Mouse (Mus musculus) CD4-positive naive resting alpha-beta T cell, adult 76 days (primary cell): ENCODE results near the gene Plekhb1. TPM values are rescaled to one million over a fixed set of nuclear protein-coding genes. Genes with fewer than 3 reads are reported as not detected.

Experiments
- total RNA-seq: library from RNA; stranded (reverse); gene quantifications from one replicate; pipeline ENCODE4 v1.2.4, GENCODE M21; 2023

Gene Plekhb1
- total RNA-seq: not detected

DNA sequence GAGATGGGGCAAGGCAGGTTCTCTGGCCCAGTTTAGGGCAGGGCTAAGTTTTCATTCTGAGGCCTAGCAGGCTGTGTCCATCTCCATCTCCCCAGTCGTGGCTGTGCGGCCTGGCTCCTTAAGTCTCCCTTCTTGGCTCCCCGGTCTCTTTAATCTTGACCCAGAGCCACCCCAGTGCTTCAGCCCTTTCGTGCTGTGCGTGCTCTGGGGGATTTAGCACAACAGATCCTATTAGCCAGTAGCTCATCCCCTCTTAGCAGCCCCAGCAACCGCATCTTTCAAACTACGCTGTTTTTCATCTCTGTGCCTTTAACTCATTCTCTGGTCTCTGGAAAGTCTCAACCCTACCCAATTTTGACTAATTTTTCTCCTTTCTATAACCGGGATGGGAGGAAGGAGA is at the start of gene Plekhb1:
TSS of gene Plekhb1 (minus strand) at position 184 of the 400 bp plus-strand sequence.

DNA sequence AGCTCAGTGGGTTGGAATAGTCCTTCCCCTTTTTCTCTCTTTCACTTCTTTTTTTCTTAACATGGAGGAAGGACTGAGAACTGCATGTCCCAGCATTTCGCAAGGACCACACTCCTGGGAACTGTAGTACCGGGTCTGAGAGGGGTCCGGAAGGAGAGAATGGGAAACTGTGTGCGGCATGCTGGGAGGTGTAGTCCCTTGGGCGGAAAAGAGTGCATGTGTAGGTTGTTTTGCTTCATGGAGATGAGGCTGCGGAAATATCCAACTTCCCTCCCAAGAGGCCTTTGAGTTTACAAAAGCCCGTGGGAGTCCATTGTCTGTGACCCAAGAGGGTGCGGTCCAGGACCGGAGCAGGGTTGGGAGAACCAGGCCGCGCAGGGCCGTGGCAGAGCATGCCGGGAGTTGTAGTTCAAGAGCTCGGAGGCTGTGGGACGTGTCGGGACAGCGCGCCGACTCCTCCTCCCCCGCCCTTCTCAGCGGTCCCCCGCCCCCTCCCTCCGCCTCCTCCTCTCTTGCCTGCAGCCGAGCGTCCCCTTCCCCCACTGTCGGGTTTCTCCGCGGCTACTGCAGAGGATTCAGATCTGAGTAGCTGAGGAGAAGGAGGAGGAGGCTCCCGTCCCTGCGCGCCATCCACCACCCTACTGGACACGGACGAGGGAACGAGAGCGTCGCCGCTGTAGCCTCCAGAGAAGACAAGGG is 44.1 kb upstream of the Plekhb1 start, which contains the start of gene Fam168a:
TSS of gene Fam168a (plus strand) at position 493 of the 699 bp plus-strand sequence.

DNA sequence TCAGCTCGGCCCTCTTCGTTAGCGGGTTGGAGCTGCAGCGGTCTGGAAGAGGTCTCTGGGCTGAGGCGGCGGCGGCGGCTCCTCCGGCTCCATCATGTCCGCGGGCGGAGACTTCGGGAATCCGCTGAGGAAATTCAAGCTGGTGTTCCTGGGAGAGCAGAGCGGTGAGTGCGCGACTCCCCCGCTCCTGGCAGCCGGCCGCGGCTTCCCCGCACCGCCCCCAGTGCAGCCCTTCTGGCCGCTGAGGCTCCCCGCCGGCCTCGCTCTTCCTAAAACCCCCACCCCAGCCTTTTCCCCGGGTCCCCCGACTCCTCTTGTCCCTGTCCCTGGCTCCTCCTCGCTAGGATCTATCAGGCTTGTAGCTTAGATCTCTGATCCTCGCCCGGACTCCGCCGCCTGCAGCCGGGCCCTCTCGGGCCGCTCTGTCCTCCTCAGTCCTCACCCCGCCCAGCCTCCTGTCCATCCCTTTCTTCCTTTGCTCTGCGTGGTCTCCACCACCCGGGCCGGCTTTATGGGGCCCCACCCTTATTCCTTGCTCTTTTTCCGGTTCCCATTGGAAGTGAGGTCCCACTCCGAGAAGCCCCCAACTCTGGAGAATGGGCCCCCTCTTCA is 54.0 kb downstream of the Plekhb1 start, which contains the start of gene Mrpl48:
TSS of gene Mrpl48 (minus strand) at position 172 of the 612 bp plus-strand sequence.

DNA sequence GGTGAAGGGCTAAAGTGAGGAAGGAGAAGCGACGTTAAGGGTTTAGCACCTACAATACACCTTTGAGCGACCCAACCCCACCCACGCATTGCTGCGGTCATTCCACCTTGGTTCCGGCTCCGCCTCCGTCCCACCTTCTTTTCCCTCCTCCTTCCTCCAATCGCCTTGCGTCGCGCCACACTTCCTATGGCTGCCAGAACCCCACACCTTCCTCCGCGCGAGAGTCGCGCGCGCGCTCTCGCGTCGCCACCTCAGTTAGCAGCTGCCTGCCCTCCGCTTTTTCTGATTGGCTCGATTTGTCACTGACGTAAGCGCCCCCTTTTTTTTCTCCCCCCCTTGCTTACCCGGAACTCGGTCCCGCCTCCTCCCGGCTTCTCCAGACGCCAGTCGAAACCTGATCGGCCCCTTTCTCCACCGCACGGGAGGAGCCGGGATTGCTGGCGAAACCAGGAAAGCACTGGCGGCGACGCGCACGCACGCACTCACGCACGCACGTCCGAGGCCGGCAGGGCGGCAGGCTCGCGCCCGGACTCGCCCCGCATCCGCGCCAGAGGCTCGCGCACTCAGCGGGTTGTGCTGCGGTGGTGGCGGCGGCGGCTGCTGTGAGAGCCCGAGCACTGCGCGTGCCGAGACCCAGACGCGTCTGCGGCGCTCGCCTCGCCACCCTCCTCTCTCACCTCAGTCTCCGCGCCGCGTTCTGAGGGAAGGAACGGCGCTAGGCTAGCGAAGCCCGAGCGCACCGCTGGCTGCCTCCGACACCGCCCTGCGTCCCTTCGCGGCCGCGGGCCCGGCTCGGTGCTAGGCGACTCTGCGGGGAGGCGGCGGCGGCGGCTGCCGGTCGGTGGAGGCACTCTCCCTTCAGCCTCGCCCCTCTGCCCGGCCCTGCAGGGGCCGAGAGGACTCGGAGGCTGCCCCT is 54.7 kb downstream of the Plekhb1 start, which contains the start of gene Rab6a:
TSS of gene Rab6a (plus strand) at position 197 of the 916 bp plus-strand sequence.

Other genes with a start within 250 kb of the Plekhb1 start
- 0.47 TPM for gene Ucp3, start 189.4 kb downstream of the Plekhb1 start, total RNA-seq
- gene Ucp2, start 169.1 kb downstream of the Plekhb1 start, total RNA-seq: 710 TPM
- 2.9 TPM for gene Dnajb13, start 147.5 kb downstream of the Plekhb1 start, total RNA-seq
- 6.7 TPM for gene Coa4, start 125.3 kb downstream of the Plekhb1 start, total RNA-seq
- gene Rab6a, start 55.0 kb downstream of the Plekhb1 start, total RNA-seq: 61.5 TPM
- 36.1 TPM for gene Mrpl48, start 54.1 kb downstream of the Plekhb1 start, total RNA-seq
- 49.7 TPM for gene Fam168a, start 44.2 kb upstream of the Plekhb1 start, total RNA-seq
- gene Relt, start 201.0 kb upstream of the Plekhb1 start, total RNA-seq: 26.3 TPM